Mouse (Mus musculus): ENCODE data around the gene Vmn1r87. TPM values are rescaled to one million over a fixed set of nuclear protein-coding genes. Genes with fewer than 3 reads are reported as not detected.
"Not testable (repeated sequence)": the region's sequence is repeated elsewhere in the genome, so short reads cannot be mapped to it uniquely, and the experiment has no call there.

Gene Vmn1r87
- not detected for total RNA-seq (2021)
- long read RNA-seq, experiment 1 = 0 reads
- long read RNA-seq, experiment 2 = 0 reads

DNA sequence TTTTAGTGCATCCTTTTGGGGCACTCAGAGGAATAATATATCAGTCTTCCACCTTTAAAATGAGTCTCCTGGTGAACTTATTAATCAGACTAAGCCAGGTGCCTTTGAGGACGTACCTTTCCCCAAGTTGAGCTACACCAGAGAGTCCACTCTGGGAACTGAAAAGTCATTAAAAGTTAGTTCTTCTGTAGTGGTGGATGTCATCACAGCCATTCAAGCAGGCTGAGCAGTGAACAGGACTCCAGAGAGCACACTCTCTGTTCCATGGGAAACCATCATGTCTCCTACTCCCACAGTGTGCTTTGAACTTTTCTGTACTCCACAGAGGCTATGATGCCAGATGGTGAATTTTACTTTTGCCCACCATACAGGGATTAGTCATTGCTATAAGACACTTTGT, at the start of gene Vmn1r87:
Gene Vmn1r87, minus strand, starts transcription at position 101 of the 400 bp plus-strand sequence.
- Histone ChIP-seq H3K27ac (no peak within 1 kb of the TSS), H3K4me3 (no peak within 1 kb of the TSS)
- TF ChIP-seq CTCF (IDR thresholded peaks at IDR 0.05) = no peak
- intact Hi-C loops (cut with DNase I) = no loop called here
- DNase-seq (ENCODE audit: extremely low spot score in 1 of 2, low spot score in 2 of 2) = no peak

DNA sequence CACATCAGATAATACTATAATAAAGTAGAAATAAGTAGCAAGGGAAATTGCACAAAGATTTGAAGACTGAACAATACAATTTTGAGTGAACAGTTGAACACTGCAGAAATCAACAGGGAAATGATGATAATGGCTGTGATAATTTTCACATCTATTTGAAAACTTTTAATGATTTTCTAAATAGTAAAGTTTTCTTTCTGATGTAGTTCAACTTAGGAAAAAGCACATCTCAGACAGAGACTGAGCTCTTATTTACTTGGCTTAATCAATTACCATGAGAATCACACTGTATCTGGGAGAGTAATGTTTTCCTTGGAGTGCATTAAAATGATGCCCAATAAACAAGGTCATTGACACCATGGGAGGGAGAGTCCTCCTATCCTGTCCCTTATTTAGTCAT, 19.3 kb upstream of the Vmn1r87 start, which contains the start of gene Vmn1r88:
Gene Vmn1r88, plus strand, starts transcription at position 301 of the 400 bp plus-strand sequence.
- DNase-seq (ENCODE audit: extremely low spot score in 1 of 2, low spot score in 2 of 2) = no peak
- intact Hi-C loops (cut with DNase I) = no loop called here
- no peak for TF ChIP-seq CTCF (IDR thresholded peaks at IDR 0.05)

DNA sequence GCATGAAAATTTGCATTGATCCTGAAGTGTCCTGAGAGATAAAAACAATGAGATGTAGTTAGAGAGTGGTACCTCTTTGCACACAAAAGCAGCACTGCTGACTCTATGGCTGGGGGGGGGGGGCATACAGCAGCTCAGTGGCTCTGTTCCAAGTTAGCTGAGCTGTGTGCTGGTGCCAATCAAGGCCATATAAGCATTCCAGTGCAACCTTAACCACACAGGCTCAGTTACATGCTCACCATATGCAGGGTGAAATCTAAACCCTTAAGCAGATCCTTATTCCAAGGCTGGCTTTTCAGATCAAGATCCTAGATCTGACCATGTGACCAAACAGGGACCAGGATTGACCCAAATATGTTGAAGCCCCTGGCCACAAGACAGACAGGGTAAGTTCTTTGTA, 2.6 kb downstream of the Vmn1r87 start:
- intact Hi-C loops (cut with DNase I) = no loop called here
- no peak overlapping the region for H3K4me3 ChIP-seq
- no peak for TF ChIP-seq CTCF (IDR thresholded peaks at IDR 0.05)
- no peak for DNase-seq (ENCODE audit: extremely low spot score in 1 of 2, low spot score in 2 of 2)
- no peak overlapping the region for H3K27ac ChIP-seq

More for the DNA sequence above, 19.3 kb upstream of the Vmn1r87 start, which contains the start of gene Vmn1r88:
- no peak within 1 kb of the TSS for H3K4me3 ChIP-seq
- no peak within 1 kb of the TSS for H3K27ac ChIP-seq

DNA sequence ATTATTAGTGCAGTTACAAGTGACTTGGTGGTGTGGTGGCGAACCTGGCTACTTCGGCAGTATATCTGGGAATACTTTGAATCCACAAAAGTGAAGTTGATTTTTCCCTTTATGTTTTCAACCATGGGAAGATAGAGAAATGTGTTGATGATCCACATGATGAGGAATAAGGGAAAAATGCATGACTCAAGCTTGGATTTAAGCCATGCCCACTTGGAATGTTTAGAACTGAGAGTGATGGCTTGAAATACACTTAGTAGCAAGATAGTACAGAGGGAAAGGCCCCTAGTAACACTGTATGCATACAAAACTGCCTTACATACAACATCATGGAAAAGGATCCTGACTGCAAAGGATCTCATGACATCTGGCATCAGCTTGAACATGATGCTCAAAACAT, 8.1 kb downstream of the Vmn1r87 start:
- no peak for DNase-seq (ENCODE audit: extremely low spot score in 1 of 2, low spot score in 2 of 2)
- intact Hi-C loops (cut with DNase I) = no loop called here
- TF ChIP-seq CTCF (IDR thresholded peaks at IDR 0.05) = no peak
- H3K4me3 ChIP-seq = no peak overlapping the region
- no peak overlapping the region for H3K27ac ChIP-seq

- DNase-seq (ENCODE audit: extremely low spot score in 1 of 2, low spot score in 2 of 2); intact Hi-C loops (cut with DNase I); H3K4me3 ChIP-seq; H3K27ac ChIP-seq: not testable (repeated sequence)
Observed at GRCm38 (mm10) chr7:13123554-13124153, 16.3 kb downstream of the Vmn1r87 start.

GRCm38 (mm10) chr7:13119817-13120216, 20.1 kb downstream of the Vmn1r87 start, which contains the start of gene Vmn1r86:
Vmn1r86 (minus strand) TSS chr7:13119917.
- Histone ChIP-seq H3K4me3 (no peak within 1 kb of the TSS), H3K27ac (no peak within 1 kb of the TSS)
- no peak for DNase-seq (ENCODE audit: extremely low spot score in 1 of 2, low spot score in 2 of 2)
- intact Hi-C loops (cut with DNase I) = no loop called here
- no peak for TF ChIP-seq CTCF (IDR thresholded peaks at IDR 0.05)

DNA sequence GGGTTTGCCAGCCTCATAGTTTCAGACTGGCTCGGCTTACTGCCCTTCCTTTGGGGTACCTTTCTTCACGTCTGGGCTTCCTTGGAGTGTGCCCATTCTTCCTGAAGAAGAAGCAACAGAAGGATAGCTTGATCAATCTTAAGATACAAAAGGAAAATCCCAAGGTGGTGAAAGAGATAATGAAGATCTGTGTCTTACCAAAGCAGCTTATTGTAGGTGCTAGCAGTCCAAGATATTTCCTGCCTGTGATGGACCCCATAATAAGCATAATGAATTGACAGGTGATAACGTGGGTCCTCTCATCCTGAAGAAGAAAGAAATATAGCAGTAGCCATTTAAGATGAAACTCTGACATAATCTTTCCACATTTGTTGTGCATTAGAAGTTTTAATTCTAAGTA, 44.9 kb downstream of the Vmn1r87 start, which contains the start of gene Vmn1r85:
Gene Vmn1r85, minus strand, starts transcription at position 101 of the 400 bp plus-strand sequence.
- Histone ChIP-seq H3K27ac (no peak within 1 kb of the TSS), H3K4me3 (no peak within 1 kb of the TSS)
- no peak for TF ChIP-seq CTCF (IDR thresholded peaks at IDR 0.05)
- no peak for DNase-seq (ENCODE audit: extremely low spot score in 1 of 2, low spot score in 2 of 2)
- intact Hi-C loops (cut with DNase I) = no loop called here

Other genes starting within 250 kb of the Vmn1r87 start
- gene Zscan22, start 242.3 kb downstream of the Vmn1r87 start, total RNA-seq (2021) = 10 to 100 TPM; 16.2 to 17.0 TPM
- gene Rps5, start 217.9 kb downstream of the Vmn1r87 start, total RNA-seq (2021) = 100 to 1,000 TPM; 374 to 377 TPM
- 1 to 10 TPM; 1.1 to 1.2 TPM for gene Rnf225, start 212.7 kb downstream of the Vmn1r87 start, total RNA-seq (2021)
- 10 to 100 TPM; 11.0 TPM for gene Zfp324, start 174.3 kb downstream of the Vmn1r87 start, total RNA-seq (2021)
- 1 to 10 TPM; 7.9 to 9.0 TPM for gene Zfp446, start 162.3 kb downstream of the Vmn1r87 start, total RNA-seq (2021)
- under 1 TPM in 1 of 2 experiments, not detected in 1; 0.44 TPM for gene Slc27a5, start 142.0 kb downstream of the Vmn1r87 start, total RNA-seq (2021)
- gene Trim28, start 141.0 kb downstream of the Vmn1r87 start, total RNA-seq (2021) = 100 to 1,000 TPM; 220 to 221 TPM
- 10 to 100 TPM; 34.0 to 35.8 TPM for gene Zbtb45, start 130.1 kb downstream of the Vmn1r87 start, total RNA-seq (2021)
- 100 to 1,000 TPM; 134 to 150 TPM for gene Chmp2a, start 105.3 kb downstream of the Vmn1r87 start, total RNA-seq (2021)
- gene Ube2m, start 101.9 kb downstream of the Vmn1r87 start, total RNA-seq (2021) = 100 to 1,000 TPM; 220 to 227 TPM
- gene Mzf1, start 85.4 kb downstream of the Vmn1r87 start, total RNA-seq (2021) = 10 to 100 TPM; 10.2 to 10.6 TPM
- not detected for gene Vmn1r85, start 45.0 kb downstream of the Vmn1r87 start, total RNA-seq (2021)
- not detected for gene Vmn1r86, start 20.2 kb downstream of the Vmn1r87 start, total RNA-seq (2021)
- gene Vmn1r88, start 19.4 kb upstream of the Vmn1r87 start, total RNA-seq (2021) = under 1 TPM; 0.07 to 0.16 TPM
- gene Vmn1r89, start 72.9 kb upstream of the Vmn1r87 start, total RNA-seq (2021) = not detected
- 1 to 10 TPM; 7.7 to 9.9 TPM for gene Lig1, start 137.1 kb upstream of the Vmn1r87 start, total RNA-seq (2021)
- gene Zswim9, start 138.6 kb upstream of the Vmn1r87 start, total RNA-seq (2021) = 10 to 100 TPM; 15.7 to 16.5 TPM
- under 1 TPM in 1 of 2 experiments, not detected in 1; 0.79 TPM for gene Pla2g4c, start 184.5 kb upstream of the Vmn1r87 start, total RNA-seq (2021)

All from left cerebral cortex, adult 2 months (tissue).